Mouse (Mus musculus): ENCODE measurements around the gene Cdc42se1. TPM values are rescaled to one million over a fixed set of nuclear protein-coding genes. Genes with fewer than 3 reads are reported as not detected.

Cdc42se1 gene
- polyA plus RNA-seq, 1 experiment from 2014 or later, result 49.7 TPM

- peak overlapping the region; percentile 70 for H3K4me2 ChIP-seq
- 0 out of 2 replicates have a peak overlapping the region, but pooled peaks have one; percentile 8 for H3K27ac ChIP-seq
- ATAC-seq (replicated peaks; ENCODE audit: insufficient number of reproducible peaks, insufficient read depth, low FRiP score, low read depth), result no peak
- no peaks in the 10 kb centered on the region for H3K9me3 ChIP-seq (replicated peaks)
- WGBS, result 23% methylated on average over 1 of the region's 1 CpGs
- H3K36me3 ChIP-seq, result peaks cover 10% of the 10 kb centered on the region; the same call in 1 of the 2 replicates
- H3K27me3 ChIP-seq, result no peaks in the 10 kb centered on the region
- H3K4me1 ChIP-seq (replicated peaks), result peaks cover 48% of the 10 kb centered on the region
- peak overlapping the region; percentile 93 for H3K4me3 ChIP-seq
- peak overlapping the region; percentile 98; the same call in 1 of the 2 replicates for H3K9ac ChIP-seq
Observed at GRCm38 (mm10) chr3:95227214-95227613, 1.3 kb upstream of the Cdc42se1 start.

DNA sequence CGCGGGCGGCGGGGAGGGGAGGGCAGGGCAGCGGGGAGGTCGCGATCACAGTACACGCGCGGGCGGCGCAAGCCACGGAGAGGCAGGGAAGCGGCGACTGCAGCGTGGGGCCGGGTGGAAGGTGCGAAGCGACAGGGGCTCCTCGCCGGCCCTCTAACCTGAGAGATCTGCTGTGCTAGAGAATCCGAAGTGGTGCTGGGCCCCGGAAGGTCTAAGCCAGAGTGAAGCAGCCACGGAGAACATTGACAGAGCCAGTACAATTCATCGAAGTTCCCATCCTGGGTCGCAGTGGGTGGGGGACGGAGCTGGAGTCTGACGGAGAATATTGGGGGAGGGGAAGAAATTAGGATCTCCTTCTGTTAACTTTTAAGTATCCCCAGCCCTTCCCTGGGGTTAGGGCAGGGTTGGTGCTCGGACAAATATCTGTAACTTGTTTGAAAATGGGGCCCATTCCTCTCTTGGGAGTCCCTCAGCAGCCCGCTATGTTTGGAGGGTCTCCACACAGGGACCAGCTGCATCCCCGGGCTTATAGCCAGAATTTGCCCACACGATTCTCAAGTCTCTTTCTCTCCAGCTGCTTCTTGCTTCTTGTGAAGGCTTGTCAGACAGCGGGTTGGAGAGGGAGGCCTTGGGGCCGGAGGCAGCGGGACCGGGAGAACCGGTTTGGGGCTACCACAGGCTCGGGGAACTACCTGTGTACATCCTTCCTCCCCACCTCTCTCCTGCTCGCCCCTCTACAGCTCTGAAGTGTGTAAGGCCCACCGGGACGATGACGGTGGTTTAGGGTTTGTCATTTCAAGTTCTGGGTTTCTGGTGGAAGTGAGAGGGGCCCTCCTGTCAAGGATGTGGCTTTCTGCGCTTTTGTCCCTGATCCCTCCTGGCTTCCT lies 605 bp downstream of the Cdc42se1 start:
- peaks cover 49% of the 10 kb centered on the region for H3K4me1 ChIP-seq (replicated peaks)
- peaks cover 27% of the 10 kb centered on the region for H3K36me3 ChIP-seq
- WGBS, result under 1% methylated on average over 43 of the region's 43 CpGs
- H3K9ac ChIP-seq, result peak overlapping the region; percentile 98
- peak overlapping the region; percentile 70 for H3K4me2 ChIP-seq
- H3K4me3 ChIP-seq, result peak overlapping the region; percentile 93
- peak overlapping the region; percentile 92 for H3K27ac ChIP-seq
- no peaks in the 10 kb centered on the region for H3K27me3 ChIP-seq
- H3K9me3 ChIP-seq (replicated peaks), result no peaks in the 10 kb centered on the region
- ATAC-seq (replicated peaks; ENCODE audit: insufficient number of reproducible peaks, insufficient read depth, low FRiP score, low read depth), result peak; percentile 5

- ATAC-seq (replicated peaks; ENCODE audit: insufficient number of reproducible peaks, insufficient read depth, low FRiP score, low read depth), result peak; percentile 17; the same call in 1 of the 2 replicates
- no peaks in the 10 kb centered on the region for H3K27me3 ChIP-seq
Observed at GRCm38 (mm10) chr3:95229781-95230494, 1.4 kb downstream of the Cdc42se1 start.

DNA sequence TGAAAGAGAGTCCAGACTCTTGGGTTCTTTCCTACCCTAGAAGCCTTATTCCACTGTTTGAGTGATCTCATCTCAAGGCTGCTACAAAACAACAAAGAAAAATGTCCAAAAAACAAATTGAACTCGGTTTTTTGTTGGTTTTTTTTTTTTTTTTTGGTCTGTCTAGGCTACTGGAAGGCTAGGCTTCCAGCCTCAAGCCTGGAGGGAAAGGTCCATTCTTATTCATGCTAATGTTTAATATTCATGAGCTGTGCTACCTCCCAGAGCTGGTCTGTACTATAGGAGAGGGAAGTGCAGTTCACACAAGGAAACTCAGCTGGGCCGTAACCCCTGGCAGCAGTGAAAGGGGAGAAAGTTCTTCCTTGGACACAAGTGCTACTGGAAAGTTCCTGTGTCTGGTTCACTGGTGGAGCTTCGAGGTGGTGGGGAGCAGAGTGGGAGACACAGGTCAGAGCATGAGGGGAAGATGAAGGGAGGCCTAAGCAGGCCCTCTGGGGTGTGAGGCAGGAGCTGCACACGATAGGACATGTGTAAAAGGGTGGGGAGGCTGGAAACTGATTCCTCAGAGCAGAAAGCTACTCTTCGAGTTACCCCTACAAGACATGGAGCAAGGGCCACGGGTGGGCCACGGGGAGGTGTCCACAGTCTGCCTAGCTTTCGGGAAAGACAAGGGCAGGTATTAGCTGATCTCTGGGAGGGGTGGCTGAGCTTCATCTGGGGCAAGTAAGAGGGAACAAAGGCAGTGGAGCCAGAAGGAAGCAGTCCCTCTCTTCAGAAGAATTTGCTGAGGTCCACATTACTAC lies 2.2 kb downstream of the Cdc42se1 start:
- peak overlapping the region; percentile 93 for H3K4me3 ChIP-seq
- peak overlapping the region; percentile 92 for H3K27ac ChIP-seq
- H3K4me2 ChIP-seq, result peak overlapping the region; percentile 70
- ATAC-seq (replicated peaks; ENCODE audit: insufficient number of reproducible peaks, insufficient read depth, low FRiP score, low read depth), result no peak
- H3K9me3 ChIP-seq (replicated peaks), result no peaks in the 10 kb centered on the region
- H3K4me1 ChIP-seq (replicated peaks), result peaks cover 45% of the 10 kb centered on the region
- H3K36me3 ChIP-seq, result peaks cover 42% of the 10 kb centered on the region
- peak overlapping the region; percentile 98 for H3K9ac ChIP-seq
- no peaks in the 10 kb centered on the region for H3K27me3 ChIP-seq
- WGBS, result 47% methylated on average over 8 of the region's 8 CpGs

More at GRCm38 (mm10) chr3:95229781-95230494, 1.4 kb downstream of the Cdc42se1 start:
- Histone ChIP-seq H3K27ac (peak overlapping the region; percentile 92), H3K4me2 (peak overlapping the region; percentile 70), H3K36me3 (peaks cover 35% of the 10 kb centered on the region), H3K4me1 (replicated peaks) (peaks cover 45% of the 10 kb centered on the region), H3K9me3 (replicated peaks) (no peaks in the 10 kb centered on the region), H3K4me3 (peak overlapping the region; percentile 93), H3K9ac (peak overlapping the region; percentile 98)
- WGBS, result 13% methylated on average over 13 of the region's 13 CpGs

GRCm38 (mm10) chr3:95231298-95232221 lies 3.0 kb downstream of the Cdc42se1 start, which contains the start of gene Mllt11:
Gene Mllt11, minus strand, starts transcription at chr3:95232171.
- Histone ChIP-seq H3K36me3 (peaks cover 50% of the 10 kb centered on the region), H3K9me3 (replicated peaks) (no peaks in the 10 kb centered on the region), H3K9ac (peak within 1 kb of the TSS; percentile 37; the same call in 1 of the 2 replicates), H3K4me2 (peak within 1 kb of the TSS; percentile 70), H3K4me1 (replicated peaks) (peaks cover 45% of the 10 kb centered on the region), H3K4me3 (peak within 1 kb of the TSS; percentile 93), H3K27me3 (no peaks in the 10 kb centered on the region), H3K27ac (peak within 1 kb of the TSS; percentile 92)
- ATAC-seq (replicated peaks; ENCODE audit: insufficient number of reproducible peaks, insufficient read depth, low FRiP score, low read depth), result no peak
- WGBS, result 72% methylated on average over 13 of the region's 13 CpGs

DNA sequence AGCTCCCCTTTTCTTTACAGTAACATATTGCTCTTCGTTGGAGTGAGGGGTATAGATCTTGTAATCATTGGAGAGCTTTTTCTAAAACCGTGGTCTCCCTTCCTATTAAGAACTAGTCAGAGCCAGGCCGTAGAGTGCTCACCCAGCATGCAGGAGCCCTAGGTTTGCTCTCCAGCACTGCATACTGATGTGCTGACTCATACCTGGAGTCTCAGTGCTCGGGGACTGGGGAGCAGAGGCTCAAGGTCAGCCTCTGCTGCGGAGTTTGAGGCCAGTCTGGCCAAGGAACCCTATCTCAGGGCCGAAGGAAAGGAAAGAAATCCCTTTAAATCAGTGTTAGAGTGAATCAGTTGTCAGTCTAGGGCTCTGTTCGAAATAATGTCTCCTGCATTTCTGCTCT lies 4.2 kb downstream of the Cdc42se1 start:
- ATAC-seq (replicated peaks; ENCODE audit: insufficient number of reproducible peaks, insufficient read depth, low FRiP score, low read depth), result no peak
- 45% methylated on average over 7 of the region's 7 CpGs for WGBS
- Histone ChIP-seq H3K9me3 (replicated peaks) (no peaks in the 10 kb centered on the region), H3K36me3 (peaks cover 50% of the 10 kb centered on the region), H3K27me3 (no peaks in the 10 kb centered on the region), H3K4me1 (replicated peaks) (peaks cover 43% of the 10 kb centered on the region), H3K4me2 (no peak overlapping the region), H3K27ac (peak overlapping the region; percentile 24; the same call in 1 of the 2 replicates), H3K4me3 (no peak overlapping the region), H3K9ac (no peak overlapping the region)

DNA sequence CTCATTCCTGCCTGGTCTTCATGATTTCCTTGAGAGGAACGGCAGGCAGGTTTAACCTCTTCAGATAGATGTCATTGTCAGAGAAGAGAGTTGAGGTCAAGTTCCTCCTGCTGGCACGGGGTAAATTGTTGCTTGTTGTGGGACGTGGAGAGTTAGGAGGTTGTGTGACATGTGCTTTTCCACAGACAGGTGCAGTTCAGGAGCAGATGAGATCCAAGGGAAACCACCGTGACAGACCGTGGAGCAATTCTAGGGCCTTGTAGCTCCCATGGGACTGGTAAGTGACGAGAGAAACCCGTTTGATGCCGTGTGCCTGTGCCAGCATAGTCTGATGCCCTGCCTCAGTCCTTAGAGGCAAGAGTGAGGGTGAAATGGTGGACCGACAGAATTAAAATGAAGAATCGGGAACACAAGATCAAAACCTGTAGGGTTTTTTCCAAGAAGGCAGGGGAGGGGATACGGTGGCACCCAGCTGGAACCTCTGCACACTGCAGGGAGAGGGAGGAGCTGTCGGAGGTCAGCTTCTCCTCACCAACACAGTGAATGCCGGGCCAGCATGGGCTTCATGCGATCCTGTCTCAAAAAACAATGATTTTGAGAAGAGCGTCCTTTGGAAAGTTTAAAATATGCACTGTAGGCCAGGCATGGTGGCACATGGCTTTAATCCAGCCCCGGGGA lies 4.9 kb downstream of the Cdc42se1 start:
- H3K4me2 ChIP-seq, result no peak overlapping the region
- H3K4me3 ChIP-seq, result no peak overlapping the region
- H3K27ac ChIP-seq, result peak overlapping the region; percentile 24; the same call in 1 of the 2 replicates

GRCm38 (mm10) chr3:95235386-95236301 lies 7.1 kb downstream of the Cdc42se1 start:
- 83% methylated on average over 23 of the region's 23 CpGs for WGBS
- no peak for ATAC-seq (replicated peaks; ENCODE audit: insufficient number of reproducible peaks, insufficient read depth, low FRiP score, low read depth)
- H3K27me3 ChIP-seq, result no peaks in the 10 kb centered on the region
- no peak overlapping the region for H3K27ac ChIP-seq
- no peak overlapping the region for H3K4me2 ChIP-seq
- H3K36me3 ChIP-seq, result peaks cover 50% of the 10 kb centered on the region
- no peak overlapping the region for H3K9ac ChIP-seq
- no peaks in the 10 kb centered on the region for H3K9me3 ChIP-seq (replicated peaks)
- H3K4me3 ChIP-seq, result no peak overlapping the region
- peaks cover 37% of the 10 kb centered on the region for H3K4me1 ChIP-seq (replicated peaks)

More for the DNA sequence above, 4.9 kb downstream of the Cdc42se1 start:
- WGBS, result 85% methylated on average over 16 of the region's 16 CpGs
- ATAC-seq (replicated peaks; ENCODE audit: insufficient number of reproducible peaks, insufficient read depth, low FRiP score, low read depth), result no peak
- Histone ChIP-seq H3K9ac (no peak overlapping the region), H3K4me1 (replicated peaks) (peaks cover 47% of the 10 kb centered on the region), H3K36me3 (peaks cover 50% of the 10 kb centered on the region), H3K9me3 (replicated peaks) (no peaks in the 10 kb centered on the region), H3K27me3 (no peaks in the 10 kb centered on the region)

- no peaks in the 10 kb centered on the region for H3K27me3 ChIP-seq
- no peak overlapping the region for H3K4me2 ChIP-seq
- H3K9ac ChIP-seq, result no peak overlapping the region
- ATAC-seq (replicated peaks; ENCODE audit: insufficient number of reproducible peaks, insufficient read depth, low FRiP score, low read depth), result no peak
- H3K9me3 ChIP-seq (replicated peaks), result no peaks in the 10 kb centered on the region
- no peak overlapping the region for H3K4me3 ChIP-seq
- H3K4me1 ChIP-seq (replicated peaks), result peaks cover 22% of the 10 kb centered on the region
- 57% methylated on average over 8 of the region's 8 CpGs for WGBS
- peaks cover 39% of the 10 kb centered on the region for H3K36me3 ChIP-seq
- peak overlapping the region; percentile 54; the same call in 1 of the 2 replicates for H3K27ac ChIP-seq
Observed at GRCm38 (mm10) chr3:95237541-95238099, 9.1 kb downstream of the Cdc42se1 start.
